Mouse (Mus musculus) bone marrow, adult 2 months (tissue): ENCODE results near the gene Casr. TPM values are rescaled to one million over a fixed set of nuclear protein-coding genes. Genes with fewer than 3 reads are reported as not detected.

Experiments used
- H3K27ac ChIP-seq: fragments of 200-500 bp; 2 replicates; pipeline ENCODE4 v1.5.1; 2012; ENCODE audit warnings: low read depth, mild to moderate bottlenecking, control low read depth, inconsistent platforms, low read length; ENCODE audit not compliant: control insufficient read depth, poor library complexity, insufficient read depth
- H3K4me1 ChIP-seq: fragments of 200-500 bp; 2 replicates; pipeline ENCODE4 v1.6.1; 2011; ENCODE audit warnings: low read length; ENCODE audit not compliant: control insufficient read depth, insufficient read depth
- H3K4me3 ChIP-seq: fragments of 200-500 bp; replicated peaks from 2 replicates; pipeline ENCODE3; 2011; ENCODE audit warnings: mild to moderate bottlenecking, low read depth, low read length, control low read depth; ENCODE audit not compliant: control insufficient read depth
- CTCF ChIP-seq: fragments of 200-500 bp; IDR thresholded peaks from 2 replicates; pipeline ENCODE4 v1.5.1; 2011; ENCODE audit warnings: low read length, control low read depth; ENCODE audit not compliant: control insufficient read depth, insufficient read depth
- POLR2A ChIP-seq: fragments of 200-500 bp; IDR thresholded peaks from 2 replicates; pipeline ENCODE4 v1.6.1; 2011; ENCODE audit warnings: low read depth, mild to moderate bottlenecking, control low read depth, low read length, borderline replicate concordance; ENCODE audit not compliant: control insufficient read depth
- WGBS: fragments of 180-500 bp; shearing (Covaris S2); methylation state at CpG from one replicate; pipeline ENCODE4 v1.1.7; 2018; 5-methylcytosine and 5-hydroxymethylcytosine counted together
- polyA plus RNA-seq: library from polyadenylated mRNA; stranded (reverse); fragments of >200 nt; gene quantifications from 2 replicates; pipeline ENCODE4 v1.2.4, GENCODE M21; 2011; ENCODE audit warnings: low replicate concordance; ENCODE audit not compliant: missing spikeins, insufficient read depth, insufficient read length

Gene Casr
- polyA plus RNA-seq, 1 experiment = not detected

DNA sequence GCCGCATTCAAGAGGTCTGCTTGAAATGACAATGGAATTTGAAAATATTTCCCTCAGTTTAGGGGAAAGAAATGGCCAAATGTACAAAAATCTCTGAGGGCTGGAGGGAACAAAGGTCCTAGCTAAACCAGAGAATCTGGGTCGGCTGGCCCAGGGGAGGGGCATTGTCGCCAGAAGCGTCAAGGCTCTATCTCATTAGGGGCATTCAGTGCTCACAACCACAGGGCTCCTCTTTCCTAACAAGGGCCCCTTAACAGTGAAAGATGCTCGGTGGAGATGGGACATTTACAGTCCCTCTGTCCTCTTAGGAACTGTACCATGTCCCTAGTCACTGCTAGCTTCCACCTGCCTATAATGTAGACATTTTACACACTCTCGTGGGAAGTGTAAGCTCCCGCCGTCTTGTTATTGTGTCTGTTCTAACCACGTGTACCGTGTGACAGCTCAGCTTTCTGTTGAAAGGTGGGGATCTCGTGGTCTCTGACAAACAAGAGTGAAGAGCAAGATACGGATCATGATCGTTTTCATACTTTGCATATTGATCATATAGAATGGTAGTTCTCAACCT is 90.8 kb downstream of the Casr start:
- WGBS = 50% methylated on average over 13 of the region's 13 CpGs
- H3K4me3 ChIP-seq = no peak overlapping the region
- TF ChIP-seq POLR2A (no peak), CTCF (no peak)
- H3K27ac ChIP-seq = no peak overlapping the region
- H3K4me1 ChIP-seq = no peaks in the 10 kb centered on the region

DNA sequence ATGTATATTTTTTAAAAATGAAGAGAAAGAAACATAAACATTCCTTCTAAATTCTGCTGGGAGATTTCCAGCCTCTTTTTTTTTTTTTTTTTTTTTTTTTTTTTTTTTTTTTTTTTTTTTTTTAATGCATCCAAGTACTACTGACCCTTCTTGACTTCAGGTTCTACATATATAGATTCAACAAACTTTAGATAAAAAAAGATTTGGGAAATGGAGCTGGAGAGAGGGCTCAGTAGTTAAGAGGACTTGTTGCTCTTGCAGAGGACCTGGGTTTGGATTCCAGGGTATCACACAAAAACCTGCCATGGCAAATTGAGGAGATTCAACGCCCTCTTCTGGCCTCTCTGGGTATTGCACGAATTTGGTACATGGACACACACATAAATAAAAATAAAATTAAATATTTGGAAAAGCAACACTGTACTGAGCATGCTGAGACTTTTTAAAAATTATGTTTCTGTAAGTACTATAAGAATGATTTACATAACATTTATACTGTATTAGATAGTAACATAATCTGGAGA is 91.9 kb downstream of the Casr start:
- Histone ChIP-seq H3K4me3 (no peak overlapping the region), H3K4me1 (no peaks in the 10 kb centered on the region; the same call in 1 of the 2 replicates), H3K27ac (no peak overlapping the region)
- no peak for TF ChIP-seq POLR2A
- 0 out of 2 replicates have a peak, but pooled peaks have one; percentile 2 for TF ChIP-seq CTCF
- WGBS = 3% methylated on average over 2 of the region's 2 CpGs

DNA sequence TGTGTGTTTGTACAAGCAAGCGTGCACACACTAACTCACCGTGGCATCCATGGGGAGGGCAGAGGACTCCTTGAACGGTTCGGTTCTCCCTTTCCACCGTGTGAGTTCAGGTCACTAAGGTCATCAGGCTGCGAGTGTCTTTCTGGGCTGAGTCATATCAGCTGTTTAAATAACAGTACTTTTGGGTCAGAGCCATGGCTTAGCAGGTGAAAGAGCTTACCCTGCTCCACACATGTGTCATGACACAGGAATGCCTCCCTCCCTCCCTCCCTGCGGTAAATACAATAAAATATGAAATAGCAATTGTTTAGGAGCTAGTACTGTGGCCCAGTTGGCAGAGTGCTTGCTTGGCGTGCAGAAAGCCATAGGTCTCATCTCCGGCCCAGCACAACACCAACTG is 92.6 kb downstream of the Casr start:
- no peak overlapping the region for H3K27ac ChIP-seq
- 83% methylated on average over 9 of the region's 9 CpGs for WGBS

GRCm38 (mm10) chr16:36468862-36469261 is 93.1 kb downstream of the Casr start:
- 68% methylated on average over 4 of the region's 4 CpGs for WGBS
- Histone ChIP-seq H3K27ac (no peak overlapping the region), H3K4me1 (no peaks in the 10 kb centered on the region; the same call in 1 of the 2 replicates), H3K4me3 (no peak overlapping the region)
- TF ChIP-seq POLR2A (no peak), CTCF (peak; percentile 48; the same call in 1 of the 2 replicates)

More for the DNA sequence above, 92.6 kb downstream of the Casr start:
- no peak for TF ChIP-seq POLR2A
- no peak for TF ChIP-seq CTCF
- H3K4me3 ChIP-seq = no peak overlapping the region
- H3K4me1 ChIP-seq = no peaks in the 10 kb centered on the region; the same call in 1 of the 2 replicates

DNA sequence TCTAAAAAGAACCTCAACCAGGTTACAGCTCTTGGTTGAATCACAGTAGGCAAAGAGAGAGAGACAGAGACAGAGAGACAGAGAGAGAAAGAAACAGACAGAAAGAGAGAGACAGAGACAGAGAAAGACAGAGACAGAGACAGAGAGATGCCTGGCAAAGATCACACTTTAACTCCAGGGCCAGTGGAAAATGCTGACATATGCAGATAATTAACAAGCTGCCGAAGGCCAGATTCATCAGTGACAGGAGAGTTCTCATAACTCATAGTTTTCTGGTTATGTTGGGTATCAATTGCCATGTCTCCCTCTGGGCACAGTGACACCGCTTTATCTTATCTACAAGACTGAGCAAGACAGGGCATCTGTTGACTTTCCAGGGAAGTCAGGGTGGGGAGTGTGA is 94.0 kb downstream of the Casr start:
- H3K4me1 ChIP-seq = no peaks in the 10 kb centered on the region; the same call in 1 of the 2 replicates
- TF ChIP-seq CTCF = no peak
- TF ChIP-seq POLR2A = no peak
- no peak overlapping the region for H3K27ac ChIP-seq
- WGBS = 74% methylated on average over 2 of the region's 2 CpGs
- no peak overlapping the region for H3K4me3 ChIP-seq

DNA sequence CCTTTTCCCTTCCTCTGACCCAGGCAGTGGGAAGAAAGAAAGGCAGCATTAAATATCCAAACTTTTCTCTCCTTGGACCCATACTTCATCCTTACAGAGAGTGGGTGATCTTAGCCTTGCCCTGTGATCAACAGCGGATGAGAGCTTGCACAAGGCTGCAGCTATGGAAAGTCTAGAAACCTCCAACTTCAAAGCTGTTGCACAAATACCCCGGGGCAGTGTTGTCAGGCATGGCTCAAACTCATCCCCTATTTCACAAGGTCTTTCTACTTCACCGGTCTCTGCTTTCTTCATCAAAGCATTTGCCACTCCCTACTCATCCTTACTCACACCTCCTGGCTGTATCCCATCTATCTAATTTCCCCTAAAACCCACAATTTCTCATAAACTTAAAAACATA is 96.5 kb downstream of the Casr start:
- Histone ChIP-seq H3K27ac (no peak overlapping the region), H3K4me3 (no peak overlapping the region), H3K4me1 (no peaks in the 10 kb centered on the region; the same call in 1 of the 2 replicates)
- TF ChIP-seq POLR2A (no peak), CTCF (no peak)
- 53% methylated on average over 3 of the region's 3 CpGs for WGBS

- TF ChIP-seq POLR2A (no peak), CTCF (no peak)
- no peak overlapping the region for H3K27ac ChIP-seq
- H3K4me1 ChIP-seq = no peaks in the 10 kb centered on the region; the same call in 1 of the 2 replicates
- H3K4me3 ChIP-seq = no peak overlapping the region
- 63% methylated on average over 4 of the region's 4 CpGs for WGBS
These were observed 97.9 kb downstream of the Casr start for GRCm38 (mm10) chr16:36464076-36464475.

DNA sequence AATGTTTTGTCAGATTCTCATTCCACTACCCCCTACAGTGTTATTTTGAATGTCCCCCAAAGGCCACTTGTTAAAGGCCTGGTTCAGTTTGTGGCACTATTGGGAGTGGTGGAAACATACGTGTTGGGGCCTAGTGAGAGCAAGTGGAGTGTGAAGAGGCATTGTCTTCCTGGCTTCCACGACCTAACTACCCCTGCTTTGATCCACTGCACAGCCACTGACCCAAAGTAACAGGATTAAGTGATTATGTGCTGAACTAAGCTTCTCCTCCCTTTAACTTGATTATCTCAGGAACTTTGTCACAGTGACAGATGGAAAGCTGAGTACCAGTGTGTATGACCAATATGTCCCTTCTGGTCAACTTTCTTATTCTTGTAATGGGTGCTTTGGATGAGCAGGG is 101.5 kb downstream of the Casr start:
- TF ChIP-seq CTCF (no peak), POLR2A (no peak)
- no peak overlapping the region for H3K27ac ChIP-seq
- WGBS = 60% methylated on average over 2 of the region's 2 CpGs

DNA sequence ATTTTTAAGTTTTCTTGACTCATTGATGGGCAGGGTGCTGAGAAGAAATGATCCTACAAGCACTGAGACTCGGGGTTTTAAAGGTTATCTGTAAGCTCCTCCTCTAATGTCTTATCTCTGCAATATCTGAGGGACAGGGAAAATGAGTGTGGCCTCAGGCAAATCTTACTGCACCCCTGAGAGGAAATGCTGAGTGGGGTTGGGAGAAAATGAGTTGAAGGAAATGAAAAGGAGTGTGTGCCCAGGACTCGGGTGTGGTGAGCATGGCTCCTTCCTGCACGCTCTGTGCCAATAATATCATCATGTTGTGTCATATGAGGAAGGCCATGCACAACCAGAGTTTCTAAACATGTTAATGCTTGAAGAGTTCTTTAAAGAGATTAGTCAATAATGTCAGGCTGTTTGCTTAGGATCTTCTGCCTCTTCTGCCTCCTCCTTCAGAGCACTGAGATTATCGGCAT is 106.6 kb downstream of the Casr start, which contains the start of gene Stfa3:
Stfa3 (minus strand) TSS at position 51 of the 461 bp plus-strand sequence.
- WGBS = 44% methylated on average over 4 of the region's 4 CpGs
- Histone ChIP-seq H3K4me3 (no peak within 1 kb of the TSS), H3K27ac (no peak within 1 kb of the TSS), H3K4me1 (no peaks in the 10 kb centered on the region; the same call in 1 of the 2 replicates)
- TF ChIP-seq POLR2A = no peak
- TF ChIP-seq CTCF = no peak

More for the DNA sequence above, 101.5 kb downstream of the Casr start:
- Histone ChIP-seq H3K4me1 (no peaks in the 10 kb centered on the region; the same call in 1 of the 2 replicates), H3K4me3 (no peak overlapping the region)

Other genes with a start within 250 kb of the Casr start
- gene BC117090, start 227.8 kb downstream of the Casr start, polyA plus RNA-seq = not detected in 2 replicates
- 9.4 TPM in 1 of 2 replicates, not detected in the other for gene BC100530, start 194.4 kb downstream of the Casr start, polyA plus RNA-seq
- 3.3 TPM in 1 of 2 replicates, not detected in the other for gene Stfa2, start 153.7 kb downstream of the Casr start, polyA plus RNA-seq
- 10.8 TPM in 1 of 2 replicates, not detected in the other for gene Stfa3, start 106.7 kb downstream of the Casr start, polyA plus RNA-seq
- 5.9 and 14.5 TPM in 2 replicates for gene Cd86, start 103.9 kb upstream of the Casr start, polyA plus RNA-seq
- gene Ildr1, start 131.8 kb upstream of the Casr start, polyA plus RNA-seq = 0.45 and 1.5 TPM in 2 replicates
- gene Slc15a2, start 222.8 kb upstream of the Casr start, polyA plus RNA-seq = 6.7 and 12.6 TPM in 2 replicates